In the genomic region with DNA sequence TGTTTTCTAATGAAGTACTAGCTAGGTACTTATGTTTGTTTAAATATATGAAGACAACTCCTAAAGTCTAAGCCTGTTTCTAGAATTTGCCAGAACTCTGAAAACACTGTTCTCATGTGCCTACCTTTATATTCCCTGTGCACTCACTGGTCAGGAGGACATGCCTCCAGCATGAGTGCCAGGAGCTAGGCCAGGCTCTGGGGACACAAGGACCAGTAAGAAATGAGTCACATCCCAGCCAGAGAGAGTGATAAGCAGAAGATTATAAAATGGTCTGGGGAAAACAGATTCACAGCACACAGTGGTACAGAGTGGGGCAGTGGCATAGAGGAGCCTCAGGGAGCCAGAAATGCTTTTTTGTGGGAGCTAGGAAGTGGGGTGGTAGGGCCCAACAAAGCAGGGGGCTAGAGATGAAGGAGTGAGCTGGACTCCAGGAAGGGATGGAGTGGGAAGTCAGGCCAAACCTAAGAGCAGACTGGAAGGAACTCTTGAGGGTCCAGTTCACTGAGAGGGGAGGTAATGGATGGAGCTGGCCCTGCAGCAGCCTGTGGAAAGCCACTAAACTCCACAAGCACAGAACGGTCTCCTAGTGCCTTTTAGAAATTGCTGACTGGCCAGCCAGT, we compare ENCODE assay signal across 12 mouse cellular contexts.
"Had no signal": no experiment of that assay in that cellular context is flagged by ENCODE, and none has a peak within 500 bp of the region (broad histone marks: within the 10 kb centered on the region; RNA-seq: fewer than 3 reads in every experiment).

No protein-coding gene starts in this region.

- H3K9ac ChIP-seq: limb, embryonic 12.5 days; liver, embryonic 15.5 days; midbrain, embryonic 13.5 days had no signal

- H3K27ac ChIP-seq: limb, embryonic 12.5 days; liver, embryonic 15.5 days; midbrain, embryonic 13.5 days had no signal

- H3K36me3 ChIP-seq: limb, embryonic 12.5 days; liver, embryonic 15.5 days; midbrain, embryonic 13.5 days had no signal

- H3K27me3 ChIP-seq: limb, embryonic 12.5 days; liver, embryonic 15.5 days; midbrain, embryonic 13.5 days had no signal

- H3K4me1 ChIP-seq: limb, embryonic 12.5 days; midbrain, embryonic 13.5 days had no signal

- H3K4me2 ChIP-seq: limb, embryonic 12.5 days; liver, embryonic 15.5 days; midbrain, embryonic 13.5 days had no signal

- H3K9me3 ChIP-seq: limb, embryonic 12.5 days; liver, embryonic 15.5 days had no signal

- H3K4me3 ChIP-seq: limb, embryonic 12.5 days; liver, embryonic 15.5 days; midbrain, embryonic 13.5 days had no signal

- DNase-seq: kidney, postnatal 25 days; layer of hippocampus, adult 9-11 months; liver; lung, adult 2 months; lung, postnatal 36 days; right cerebral cortex, adult 18-20 months; right cerebral cortex, postnatal 25 days; thymus, postnatal 36 days had no signal

- ATAC-seq: lung, postnatal 0 days; midbrain, embryonic 13.5 days had no signal
